In genomic region chr16:58728176-58728671, GRCm38 (mm10) we compare ENCODE assay signal across 8 mouse cellular contexts. TPM values are rescaled to one million over a fixed set of nuclear protein-coding genes. Genes with fewer than 3 reads are reported as not detected.
DNase-seq lines count a peak whose midpoint lies in the region; ATAC-seq and TF ChIP-seq lines count a peak whose summit lies in the region.

No protein-coding gene starts in this region.

- TF ChIP-seq POLR2A in lung, adult 2 months (IDR thresholded peaks at IDR 0.05; ENCODE audit: borderline replicate concordance, extremely low read depth, low read depth, low read length), result no peak
- TF ChIP-seq POLR2A in limb, embryonic 14.5 days (IDR thresholded peaks at IDR 0.05; ENCODE audit: borderline replicate concordance, extremely low read depth, insufficient read depth, insufficient read length), result no peak
- no peak; the same call in 1 of the 2 replicates for TF ChIP-seq POLR2A in olfactory bulb, adult 2 months (IDR thresholded peaks at IDR 0.05; ENCODE audit: insufficient read depth, low read depth, low read length)

- H3K9ac ChIP-seq in limb, embryonic 14.5 days (ENCODE audit: low read depth, low read length, severe bottlenecking), result peak overlapping the region; percentile 72

- under 1% methylated on average over 31 of the region's 31 CpGs for WGBS in lung, adult 2 months
- WGBS in limb, embryonic 14.5 days, result under 1% methylated on average over 19 of the region's 31 CpGs
- under 1% methylated on average over 29 of the region's 31 CpGs for WGBS in olfactory bulb, adult 2 months

- peaks cover 2% of the 10 kb centered on the region; the same call in 1 of the 2 replicates for H3K4me1 ChIP-seq in lung, adult 2 months (ENCODE audit: control insufficient read depth, insufficient read depth, low read length)
- H3K4me1 ChIP-seq in erythroblast, embryonic 14.5 days (ENCODE audit: control insufficient read depth), result peaks cover 25% of the 10 kb centered on the region
- no peaks in the 10 kb centered on the region for H3K4me1 ChIP-seq in limb, embryonic 14.5 days (ENCODE audit: control insufficient read depth, insufficient read depth, low read length)
- peaks cover 6% of the 10 kb centered on the region for H3K4me1 ChIP-seq in olfactory bulb, adult 2 months (ENCODE audit: control insufficient read depth, insufficient read depth, low read length)

- no peak for TF ChIP-seq CTCF in lung, adult 2 months (IDR thresholded peaks at IDR 0.05; ENCODE audit: insufficient read depth, low read length)
- no peak for TF ChIP-seq CTCF in olfactory bulb, adult 2 months (IDR thresholded peaks at IDR 0.05; ENCODE audit: insufficient read depth, low read depth, low read length)

- H3K4me3 ChIP-seq in lung, adult 2 months (replicated peaks; ENCODE audit: extremely low read depth, low read depth, low read length), result peak overlapping the region; percentile 96
- peak overlapping the region; percentile 87 for H3K4me3 ChIP-seq in erythroblast, embryonic 14.5 days (replicated peaks)
- peak overlapping the region; percentile 70 for H3K4me3 ChIP-seq in limb, embryonic 14.5 days (replicated peaks; ENCODE audit: low read length)
- H3K4me3 ChIP-seq in olfactory bulb, adult 2 months (ENCODE audit: insufficient read depth, low read depth, low read length), result peak overlapping the region; percentile 86

- H3K9me3 ChIP-seq in erythroblast, embryonic 14.5 days (ENCODE audit: control insufficient read depth, low read length), result no peaks in the 10 kb centered on the region
- no peaks in the 10 kb centered on the region for H3K9me3 ChIP-seq in limb, embryonic 14.5 days (ENCODE audit: control insufficient read depth, low read length)

- peak; percentile 12 for ATAC-seq in activated CD4-positive, CD25-positive, alpha-beta regulatory T cell, adult 4 months
- ATAC-seq in limb, embryonic 14.5 days (ENCODE audit: low FRiP score, low read depth), result peak; percentile 85

- H3K27me3 ChIP-seq in erythroblast, embryonic 14.5 days (ENCODE audit: control insufficient read depth), result peaks cover 5% of the 10 kb centered on the region
- no peaks in the 10 kb centered on the region for H3K27me3 ChIP-seq in limb, embryonic 14.5 days (ENCODE audit: control insufficient read depth, insufficient read depth, low read length)

- peaks cover 38% of the 10 kb centered on the region for H3K36me3 ChIP-seq in erythroblast, embryonic 14.5 days (ENCODE audit: control insufficient read depth)
- H3K36me3 ChIP-seq in limb, embryonic 14.5 days (ENCODE audit: control insufficient read depth, insufficient read depth, low read length), result peaks cover 34% of the 10 kb centered on the region

- H3K27ac ChIP-seq in limb, embryonic 14.5 days (replicated peaks; ENCODE audit: low read depth, low read length), result peak overlapping the region; percentile 81
- H3K27ac ChIP-seq in olfactory bulb, adult 2 months (ENCODE audit: insufficient read depth, low read depth, low read length), result no peak overlapping the region

- H3K4me2 ChIP-seq in limb, embryonic 14.5 days (replicated peaks; ENCODE audit: low read depth, low read length, severe bottlenecking), result peak overlapping the region; percentile 54

- DNase-seq in lung, adult 2 months, result no peak
- no peak for DNase-seq in lung, postnatal 4 days
- DNase-seq in limb, embryonic 14.5 days (ENCODE audit: low spot score), result no peak
- no peak for DNase-seq in gastrocnemius, postnatal 10 days
- no peak for DNase-seq in kidney, postnatal 4 days

RNA-seq across cellular contexts. Expression of gene Cldnd1, which starts 0.5 kb away (rescaled TPM):
- 49.8 and 72.9 TPM in 2 replicates for polyA plus RNA-seq in lung, adult 2 months (2012; rRNA removed)
- polyA plus RNA-seq in activated CD4-positive, CD25-positive, alpha-beta regulatory T cell, adult 4 months (2017; shearing (Covaris generic)), result 100 to 1,000 TPM; 229 to 255 TPM
- polyA plus RNA-seq in erythroblast, embryonic 14.5 days (2012), result 0.21 and 0.29 TPM in 2 replicates
- 107 and 125 TPM in 2 replicates for polyA plus RNA-seq in limb, embryonic 14.5 days (2012; rRNA removed)
- polyA plus RNA-seq in limb, embryonic 14.5 days (2014; fragmentation: Nextera tagmentation; extraction: Ambion mirVana), result 137 and 145 TPM in 2 replicates
- not detected in 2 replicates for polyA plus RNA-seq in olfactory bulb, adult 2 months (2012; ENCODE audit: insufficient read depth, insufficient read length, low replicate concordance, missing spikeins)
- 10 to 100 TPM; 54.6 to 68.2 TPM for total RNA-seq in gastrocnemius, postnatal 10 days (2021)

RNA-seq across cellular contexts. Expression of gene Gpr15, which starts 9.4 kb away (rescaled TPM):
- polyA plus RNA-seq in lung, adult 2 months (2012; rRNA removed), result 0.09 and 0.31 TPM in 2 replicates
- polyA plus RNA-seq in activated CD4-positive, CD25-positive, alpha-beta regulatory T cell, adult 4 months (2017; shearing (Covaris generic)), result 10 to 100 TPM; 22.6 to 23.4 TPM
- polyA plus RNA-seq in erythroblast, embryonic 14.5 days (2012), result not detected in 2 replicates
- polyA plus RNA-seq in limb, embryonic 14.5 days (2012; rRNA removed), result 0.05 and 0.06 TPM in 2 replicates
- 0.15 TPM in 1 of 2 replicates, not detected in the other for polyA plus RNA-seq in limb, embryonic 14.5 days (2014; fragmentation: Nextera tagmentation; extraction: Ambion mirVana)
- not detected in 2 replicates for polyA plus RNA-seq in olfactory bulb, adult 2 months (2012; ENCODE audit: insufficient read depth, insufficient read length, low replicate concordance, missing spikeins)
- not detected for total RNA-seq in gastrocnemius, postnatal 10 days (2021)

RNA-seq across cellular contexts. Expression of gene Olfr172, which starts 34.8 kb away (rescaled TPM):
- not detected in 2 replicates for polyA plus RNA-seq in lung, adult 2 months (2012; rRNA removed)
- polyA plus RNA-seq in activated CD4-positive, CD25-positive, alpha-beta regulatory T cell, adult 4 months (2017; shearing (Covaris generic)), result under 1 TPM in 1 of 2 experiments, not detected in 1; 0.19 TPM
- 0.04 TPM in 1 of 2 replicates, not detected in the other for polyA plus RNA-seq in erythroblast, embryonic 14.5 days (2012)
- polyA plus RNA-seq in limb, embryonic 14.5 days (2012; rRNA removed), result not detected in 2 replicates
- not detected in 2 replicates for polyA plus RNA-seq in limb, embryonic 14.5 days (2014; fragmentation: Nextera tagmentation; extraction: Ambion mirVana)
- polyA plus RNA-seq in olfactory bulb, adult 2 months (2012; ENCODE audit: insufficient read depth, insufficient read length, low replicate concordance, missing spikeins), result not detected in 2 replicates
- not detected for total RNA-seq in gastrocnemius, postnatal 10 days (2021)

RNA-seq across cellular contexts. Expression of gene Cpox, which starts 58.1 kb away (rescaled TPM):
- polyA plus RNA-seq in lung, adult 2 months (2012; rRNA removed), result 11.5 and 12.3 TPM in 2 replicates
- 10 to 100 TPM; 34.0 to 37.2 TPM for polyA plus RNA-seq in activated CD4-positive, CD25-positive, alpha-beta regulatory T cell, adult 4 months (2017; shearing (Covaris generic))
- polyA plus RNA-seq in erythroblast, embryonic 14.5 days (2012), result 45.0 and 55.5 TPM in 2 replicates
- polyA plus RNA-seq in limb, embryonic 14.5 days (2012; rRNA removed), result 20.3 TPM in 2 replicates
- 22.3 and 24.4 TPM in 2 replicates for polyA plus RNA-seq in limb, embryonic 14.5 days (2014; fragmentation: Nextera tagmentation; extraction: Ambion mirVana)
- polyA plus RNA-seq in olfactory bulb, adult 2 months (2012; ENCODE audit: insufficient read depth, insufficient read length, low replicate concordance, missing spikeins), result not detected in 2 replicates
- total RNA-seq in gastrocnemius, postnatal 10 days (2021), result 10 to 100 TPM; 12.0 to 12.4 TPM

Comparison
In these comparisons a context has a peak if more than half of its experiments do, and no peak if none do; other contexts are left out.
1. RNA of gene Cldnd1, which starts 0.5 kb away (polyA plus RNA-seq): 229 to 255 TPM in activated CD4-positive, CD25-positive, alpha-beta regulatory T cell, adult 4 months, 107 to 145 TPM in limb, embryonic 14.5 days and 49.8 to 72.9 TPM in lung, adult 2 months; 0.21 to 0.29 TPM in erythroblast, embryonic 14.5 days and not detected in olfactory bulb, adult 2 months; every median in the first group is over 10 times any median in the second.
2. RNA of gene Gpr15, which starts 9.4 kb away (polyA plus RNA-seq): 22.6 to 23.4 TPM in activated CD4-positive, CD25-positive, alpha-beta regulatory T cell, adult 4 months; 0.09 to 0.31 TPM in lung, adult 2 months, 0.05 to 0.15 TPM in limb, embryonic 14.5 days, not detected in erythroblast, embryonic 14.5 days and not detected in olfactory bulb, adult 2 months; every median in the first group is over 10 times any median in the second.
3. Peak in every context shown above with its lines, with median percentiles within 50 percentile points of each other: H3K4me3 ChIP-seq.